Mouse (Mus musculus) kidney, postnatal 4 days (tissue): ENCODE data around the gene Ubald2.
"Not testable (repeated sequence)": the region's sequence is repeated elsewhere in the genome, so short reads cannot be mapped to it uniquely, and the experiment has no call there.

Experiments used
- DNase-seq, 2 experiments: peaks; one replicate each; pipeline ENCODE4 v3.0.0; 2021; ENCODE audit warnings: mixed read lengths in 2 of 2

Gene Ubald2

GRCm38 (mm10) chr11:116433356-116434286 lies at the start of gene Ubald2:
Gene Ubald2, plus strand, starts transcription at chr11:116434094.
- DNase-seq, result peak; percentile 99 to 100

- no peak for DNase-seq
These were observed 49.7 kb upstream of the Ubald2 start for GRCm38 (mm10) chr11:116384171-116384570.

GRCm38 (mm10) chr11:116385999-116386398 lies 47.9 kb upstream of the Ubald2 start:
- peak in 1 of 2 experiments; percentile 9 for DNase-seq

GRCm38 (mm10) chr11:116387086-116388071 lies 46.5 kb upstream of the Ubald2 start:
- peak; percentile 53 to 65 for DNase-seq

GRCm38 (mm10) chr11:116388841-116389480 lies 44.9 kb upstream of the Ubald2 start:
- peak; percentile 52 to 71 for DNase-seq

GRCm38 (mm10) chr11:116394769-116395168 lies 39.1 kb upstream of the Ubald2 start:
- no peak for DNase-seq

GRCm38 (mm10) chr11:116396276-116396933 lies 37.5 kb upstream of the Ubald2 start:
- DNase-seq, result no peak

- DNase-seq, result no peak
These were observed 37.0 kb upstream of the Ubald2 start for GRCm38 (mm10) chr11:116396934-116397330.

- DNase-seq, result no peak
These were observed 36.2 kb upstream of the Ubald2 start for GRCm38 (mm10) chr11:116397517-116398347.

- DNase-seq, result no peak
These were observed 35.6 kb upstream of the Ubald2 start for GRCm38 (mm10) chr11:116398348-116398677.

GRCm38 (mm10) chr11:116400560-116400959 lies 33.3 kb upstream of the Ubald2 start:
- DNase-seq, result peak in 1 of 2 experiments; percentile 37

- no peak for DNase-seq
These were observed 28.3 kb upstream of the Ubald2 start for GRCm38 (mm10) chr11:116405601-116406000.

- no peak for DNase-seq
These were observed 27.6 kb upstream of the Ubald2 start for GRCm38 (mm10) chr11:116406231-116406728.

- DNase-seq, result no peak
These were observed 24.9 kb upstream of the Ubald2 start for GRCm38 (mm10) chr11:116409008-116409407.

- DNase-seq, result not testable (repeated sequence)
These were observed 23.5 kb upstream of the Ubald2 start for GRCm38 (mm10) chr11:116410415-116410814.

GRCm38 (mm10) chr11:116411582-116411981 lies 22.3 kb upstream of the Ubald2 start:
- no peak for DNase-seq

GRCm38 (mm10) chr11:116412028-116412827 lies 21.7 kb upstream of the Ubald2 start:
- peak; percentile 34 to 60 for DNase-seq

- peak; percentile 87 to 92 for DNase-seq
These were observed 20.8 kb upstream of the Ubald2 start, which contains the start of gene Rnf157 for GRCm38 (mm10) chr11:116412904-116413630. Gene Rnf157, minus strand, starts transcription at chr11:116413032.

- DNase-seq, result no peak
These were observed 20.3 kb upstream of the Ubald2 start for GRCm38 (mm10) chr11:116413631-116414022.
